Mouse (Mus musculus): Measurements from ENCODE around the gene Rpl39. TPM values are rescaled to one million over a fixed set of nuclear protein-coding genes. Genes with fewer than 3 reads are reported as not detected.

Rpl39 gene
- polyA plus RNA-seq, 1 experiment: 1,601 TPM

DNA sequence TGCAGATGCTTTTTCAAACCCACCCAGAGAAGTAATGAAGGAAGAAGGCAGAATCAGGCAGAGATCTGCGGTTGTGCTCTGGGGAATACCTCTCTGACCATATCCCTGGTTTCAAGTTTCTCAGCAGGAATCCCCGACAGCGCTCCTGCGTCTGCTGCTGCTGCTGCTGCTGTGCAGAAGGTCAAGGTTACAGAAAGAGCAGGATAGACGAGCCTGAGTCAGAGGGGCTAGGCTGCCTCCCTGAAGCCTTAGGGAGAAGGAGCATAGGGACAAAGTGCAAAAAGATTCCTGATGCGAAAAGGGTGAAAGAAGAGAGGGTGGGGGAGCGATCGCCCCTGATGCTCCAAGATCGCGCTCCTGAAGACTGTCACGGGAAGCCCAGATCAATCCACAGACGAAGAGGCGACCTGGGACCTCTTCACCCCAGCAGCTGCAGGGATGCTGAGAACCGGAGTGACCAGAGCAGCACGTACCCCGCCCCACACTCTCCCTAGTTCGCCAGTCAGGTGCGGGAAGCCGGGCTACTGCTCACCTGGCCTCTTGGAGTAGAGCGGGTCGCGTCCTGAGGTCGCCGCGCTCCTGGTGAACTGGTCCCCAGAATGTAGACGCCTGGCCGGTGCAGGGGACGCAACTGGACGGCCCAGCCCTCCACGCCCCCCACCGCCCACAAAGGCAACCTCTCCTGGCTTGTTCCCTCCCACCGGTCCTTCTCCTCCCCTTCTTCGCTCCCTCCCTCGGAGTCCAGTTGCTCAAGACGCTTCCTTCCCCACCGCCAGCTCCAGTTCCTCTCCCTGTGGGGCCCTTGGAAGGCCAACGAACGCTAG, 36.9 kb downstream of the Rpl39 start, which contains the start of gene Sowahd:
Gene Sowahd (plus strand): TSS at position 780 of the 824 bp plus-strand sequence.
- Histone ChIP-seq H3K9me3 (replicated peaks; ENCODE audit: control insufficient read depth, insufficient read depth, low read length, poor library complexity, severe bottlenecking) (no peaks in the 10 kb centered on the region), H3K27ac (ENCODE audit: insufficient read depth, low read length) (no peak within 1 kb of the TSS), H3K9ac (ENCODE audit: low read depth, poor library complexity, severe bottlenecking) (peak within 1 kb of the TSS; percentile 11; the same call in 1 of the 2 replicates), H3K4me3 (ENCODE audit: low read depth, low read length) (peak within 1 kb of the TSS; percentile 50), H3K27me3 (ENCODE audit: control insufficient read depth, insufficient read depth, low read length, poor library complexity, severe bottlenecking) (no peaks in the 10 kb centered on the region), H3K4me1 (ENCODE audit: control insufficient read depth, insufficient read depth, low read length) (peaks cover 1% of the 10 kb centered on the region), H3K36me3 (ENCODE audit: control insufficient read depth, insufficient read depth, low read length, poor library complexity, severe bottlenecking) (no peaks in the 10 kb centered on the region)
- TF ChIP-seq CTCF (IDR thresholded peaks at IDR 0.05; ENCODE audit: low read depth, low read length): no peak

DNA sequence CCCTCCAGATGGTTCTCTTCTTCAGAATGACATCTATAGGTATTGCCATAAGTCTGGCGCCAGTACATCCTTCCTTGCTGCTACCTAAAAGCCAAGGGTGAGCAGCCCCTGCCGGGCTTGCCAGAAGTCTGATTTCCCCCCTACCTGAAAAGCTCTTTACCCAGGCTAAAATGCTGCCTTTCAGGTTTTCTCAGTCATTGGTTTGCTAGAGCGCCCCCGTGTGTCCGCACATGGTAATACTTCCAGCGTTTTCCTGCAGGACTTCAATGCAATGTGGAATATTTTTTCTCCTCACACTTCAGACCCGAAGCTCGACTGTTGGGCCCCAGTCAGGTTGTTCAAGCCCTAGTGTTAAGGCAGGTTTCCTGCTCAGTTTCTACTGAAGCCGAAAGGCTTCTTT, 42.5 kb downstream of the Rpl39 start:
- TF ChIP-seq POLR2A (IDR thresholded peaks at IDR 0.05; ENCODE audit: insufficient read depth, low read length) (no peak), EP300 (IDR thresholded peaks at IDR 0.05; ENCODE audit: insufficient read depth, low read depth, low read length) (no peak), CTCF (IDR thresholded peaks at IDR 0.05; ENCODE audit: low read depth, low read length) (peak; percentile 22)
- Histone ChIP-seq H3K9ac (ENCODE audit: low read depth, poor library complexity, severe bottlenecking) (no peak overlapping the region), H3K27me3 (ENCODE audit: control insufficient read depth, insufficient read depth, low read length, poor library complexity, severe bottlenecking) (no peaks in the 10 kb centered on the region), H3K4me1 (ENCODE audit: control insufficient read depth, insufficient read depth, low read length) (no peaks in the 10 kb centered on the region), H3K4me3 (ENCODE audit: low read depth, low read length) (no peak overlapping the region), H3K27ac (ENCODE audit: insufficient read depth, low read length) (no peak overlapping the region), H3K36me3 (ENCODE audit: control insufficient read depth, insufficient read depth, low read length, poor library complexity, severe bottlenecking) (no peaks in the 10 kb centered on the region), H3K9me3 (replicated peaks; ENCODE audit: control insufficient read depth, insufficient read depth, low read length, poor library complexity, severe bottlenecking) (0 out of 2 replicates have a peak, but pooled peaks cover 2% of the 10 kb centered on the region)

Other genes starting within 250 kb of the Rpl39 start
- 101 and 112 TPM in 2 replicates for gene Ube2a, start 211.5 kb downstream of the Rpl39 start, polyA plus RNA-seq (2011; ENCODE audit: insufficient read depth, insufficient read length, low read depth, missing spikeins)
- 20.2 and 20.7 TPM in 2 replicates for gene C330007P06Rik, start 211.3 kb downstream of the Rpl39 start, polyA plus RNA-seq (2011; ENCODE audit: insufficient read depth, insufficient read length, low read depth, missing spikeins)
- 15.2 and 17.7 TPM in 2 replicates for gene Nkrf, start 182.5 kb downstream of the Rpl39 start, polyA plus RNA-seq (2011; ENCODE audit: insufficient read depth, insufficient read length, low read depth, missing spikeins)
- gene Sept6, start 93.6 kb downstream of the Rpl39 start, polyA plus RNA-seq (2011; ENCODE audit: insufficient read depth, insufficient read length, low read depth, missing spikeins): 18.5 and 20.4 TPM in 2 replicates
- not detected in 2 replicates for gene Sowahd, start 36.6 kb downstream of the Rpl39 start, polyA plus RNA-seq (2011; ENCODE audit: insufficient read depth, insufficient read length, low read depth, missing spikeins)
- 57.0 and 61.2 TPM in 2 replicates for gene Upf3b, start 24.9 kb upstream of the Rpl39 start, polyA plus RNA-seq (2011; ENCODE audit: insufficient read depth, insufficient read length, low read depth, missing spikeins)
- 26.1 and 27.2 TPM in 2 replicates for gene Nkap, start 41.4 kb upstream of the Rpl39 start, polyA plus RNA-seq (2011; ENCODE audit: insufficient read depth, insufficient read length, low read depth, missing spikeins)
- not detected in 2 replicates for gene Akap14, start 83.4 kb upstream of the Rpl39 start, polyA plus RNA-seq (2011; ENCODE audit: insufficient read depth, insufficient read length, low read depth, missing spikeins)
- gene Ndufa1, start 105.8 kb upstream of the Rpl39 start, polyA plus RNA-seq (2011; ENCODE audit: insufficient read depth, insufficient read length, low read depth, missing spikeins): 114 and 118 TPM in 2 replicates
- gene Rnf113a1, start 105.8 kb upstream of the Rpl39 start, polyA plus RNA-seq (2011; ENCODE audit: insufficient read depth, insufficient read length, low read depth, missing spikeins): 5.3 and 9.1 TPM in 2 replicates
- gene Gm9, start 125.6 kb upstream of the Rpl39 start, polyA plus RNA-seq (2011; ENCODE audit: insufficient read depth, insufficient read length, low read depth, missing spikeins): 3.0 and 3.3 TPM in 2 replicates
- gene Rhox1, start 136.9 kb upstream of the Rpl39 start, polyA plus RNA-seq (2011; ENCODE audit: insufficient read depth, insufficient read length, low read depth, missing spikeins): not detected in 2 replicates
- gene Rhox2a, start 159.6 kb upstream of the Rpl39 start, polyA plus RNA-seq (2011; ENCODE audit: insufficient read depth, insufficient read length, low read depth, missing spikeins): not detected in 2 replicates
- not detected in 2 replicates for gene Rhox3a, start 164.5 kb upstream of the Rpl39 start, polyA plus RNA-seq (2011; ENCODE audit: insufficient read depth, insufficient read length, low read depth, missing spikeins)
- gene Rhox4a, start 179.9 kb upstream of the Rpl39 start, polyA plus RNA-seq (2011; ENCODE audit: insufficient read depth, insufficient read length, low read depth, missing spikeins): not detected in 2 replicates